Mouse (Mus musculus) intestine, embryonic 16.5 days (tissue): ENCODE data around the gene Araf. TPM values are rescaled to one million over a fixed set of nuclear protein-coding genes. Genes with fewer than 3 reads are reported as not detected.

Experiments
- ATAC-seq: fragments of 200-750 bp; cut with Nextera tagmentation; 2 replicates; pipeline ENCODE4 v1.8.0; 2017; ENCODE audit warnings: moderate TSS enrichment, moderate library complexity
- H3K27ac ChIP-seq: fragments of 300-500 bp; sonication (generic); 2 replicates; pipeline ENCODE4 v1.5.1; 2014; ENCODE audit warnings: mild to moderate bottlenecking, low read length
- H3K27me3 ChIP-seq: fragments of 300-500 bp; sonication (generic); replicated peaks from 2 replicates; pipeline ENCODE4 v1.6.1; 2014; ENCODE audit warnings: low read length, control low read depth, mixed read lengths; ENCODE audit not compliant: control insufficient read depth, insufficient read depth
- H3K36me3 ChIP-seq: fragments of 300-500 bp; sonication (generic); 2 replicates; pipeline ENCODE4 v1.6.1; 2014; ENCODE audit warnings: low read length, control low read depth; ENCODE audit not compliant: control insufficient read depth, insufficient read depth
- H3K4me1 ChIP-seq: fragments of 300-500 bp; sonication (generic); 2 replicates; pipeline ENCODE4 v1.6.1; 2014; ENCODE audit warnings: low read length, control low read depth, mixed read lengths; ENCODE audit not compliant: control insufficient read depth, insufficient read depth
- H3K4me2 ChIP-seq: fragments of 300-500 bp; sonication (generic); 2 replicates; pipeline ENCODE4 v1.6.1; 2014; ENCODE audit warnings: low read depth, low read length, control low read depth
- H3K4me3 ChIP-seq: fragments of 300-500 bp; sonication (generic); 2 replicates; pipeline ENCODE4 v1.5.1; 2014; ENCODE audit warnings: mild to moderate bottlenecking, low read length
- H3K9ac ChIP-seq: fragments of 300-500 bp; sonication (generic); 2 replicates; pipeline ENCODE4 v1.6.1; 2014; ENCODE audit warnings: low read depth, low read length
- H3K9me3 ChIP-seq: fragments of 300-500 bp; sonication (generic); 2 replicates; pipeline ENCODE4 v1.6.1; 2016; ENCODE audit warnings: low read length, control low read depth; ENCODE audit not compliant: control insufficient read depth
- WGBS: fragments of 180-500 bp; shearing (Covaris S2); extraction: QIAGEN DNeasy Blood & Tissue Kit; methylation state at CpG from one replicate; pipeline ENCODE4 v1.1.7; 2014; 5-methylcytosine and 5-hydroxymethylcytosine counted together
- polyA plus RNA-seq: library from polyadenylated mRNA; unstranded; fragments of >200 nt; fragmentation: Nextera tagmentation; extraction: Ambion mirVana; gene quantifications from 2 replicates; pipeline ENCODE4 v1.2.1, GENCODE M21; 2015

The Araf gene
- polyA plus RNA-seq: 113 and 116 TPM in 2 replicates

DNA sequence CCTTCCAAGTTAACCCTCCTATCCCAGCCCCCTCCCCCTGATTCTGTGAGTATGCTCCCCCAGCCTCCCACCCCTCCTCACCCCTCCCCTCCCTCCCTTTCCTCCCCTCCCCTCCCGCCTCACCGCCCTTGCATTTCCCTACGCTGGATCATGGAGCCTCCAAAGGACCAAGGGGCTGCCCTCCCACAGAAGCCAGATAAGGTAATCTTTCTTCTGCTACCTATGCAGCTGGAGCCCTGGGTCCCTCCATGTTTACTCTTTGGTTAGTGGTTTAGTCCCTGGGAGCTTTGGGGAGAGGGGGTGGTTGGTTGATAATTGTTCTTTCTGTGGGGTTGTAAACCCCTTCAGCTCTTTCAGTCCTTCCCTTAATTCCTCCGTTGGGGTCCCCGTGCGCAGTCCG lies at the start of gene Araf:
Araf (plus strand) TSS at position 134 of the 400 bp plus-strand sequence.
- peak within 1 kb of the TSS; percentile 75 for H3K27ac ChIP-seq
- H3K9ac ChIP-seq: peak within 1 kb of the TSS; percentile 60
- WGBS: 23% methylated on average over 7 of the region's 7 CpGs
- ATAC-seq: peak; percentile 72
- H3K4me3 ChIP-seq: peak within 1 kb of the TSS; percentile 47
- H3K9me3 ChIP-seq: no peaks in the 10 kb centered on the region
- no peaks in the 10 kb centered on the region for H3K4me1 ChIP-seq
- no peaks in the 10 kb centered on the region for H3K27me3 ChIP-seq
- H3K36me3 ChIP-seq: no peaks in the 10 kb centered on the region
- peak within 1 kb of the TSS; percentile 51 for H3K4me2 ChIP-seq

DNA sequence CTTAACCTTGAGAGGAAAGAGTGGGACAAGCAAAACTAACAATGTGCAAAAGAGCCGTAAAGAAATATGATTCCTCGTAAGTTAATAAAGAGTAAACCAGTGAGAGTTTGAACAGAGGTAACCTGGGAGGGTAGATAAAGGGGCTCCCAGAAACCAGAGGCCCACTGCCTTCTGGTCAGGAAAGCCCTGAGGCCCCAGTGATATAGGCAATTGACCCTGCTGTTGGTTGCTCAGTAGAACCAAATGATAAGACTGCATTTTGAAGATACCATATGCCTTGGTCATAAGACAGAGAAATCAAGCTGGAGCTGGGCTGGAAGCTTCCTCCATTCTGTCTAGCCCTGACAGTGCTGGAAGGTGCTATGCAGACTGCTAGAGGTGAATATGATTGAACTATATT lies 48.8 kb upstream of the Araf start:
- ATAC-seq: no peak
- H3K4me1 ChIP-seq: no peaks in the 10 kb centered on the region
- no peaks in the 10 kb centered on the region for H3K36me3 ChIP-seq
- WGBS: 69% methylated on average over 2 of the region's 2 CpGs
- no peak overlapping the region for H3K27ac ChIP-seq
- no peaks in the 10 kb centered on the region for H3K9me3 ChIP-seq
- no peak overlapping the region for H3K4me2 ChIP-seq
- H3K4me3 ChIP-seq: no peak overlapping the region
- H3K9ac ChIP-seq: no peak overlapping the region
- no peaks in the 10 kb centered on the region for H3K27me3 ChIP-seq

DNA sequence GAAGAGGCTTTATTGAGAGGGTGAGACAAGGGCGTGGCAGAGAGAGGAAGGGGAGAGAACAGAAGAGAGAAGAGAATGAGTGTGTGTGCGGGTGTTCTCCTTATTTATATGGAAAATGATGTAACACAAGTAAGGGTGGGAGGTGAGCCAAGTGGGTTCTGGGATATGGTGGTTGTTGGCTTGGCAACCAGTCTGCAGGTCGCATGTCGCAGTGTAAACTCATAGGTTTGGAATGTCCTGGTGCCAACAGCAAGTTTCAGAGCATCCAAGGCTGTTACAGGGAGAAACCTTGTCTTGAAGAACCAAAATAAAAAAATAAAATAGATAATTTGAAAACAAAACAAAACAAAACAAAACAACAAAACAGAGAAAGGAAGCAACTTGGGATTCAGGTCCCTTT lies 36.4 kb upstream of the Araf start:
- no peak for ATAC-seq
- H3K4me3 ChIP-seq: no peak overlapping the region
- H3K27ac ChIP-seq: no peak overlapping the region
- no peaks in the 10 kb centered on the region for H3K4me1 ChIP-seq
- WGBS: 80% methylated on average over 4 of the region's 4 CpGs
- no peaks in the 10 kb centered on the region for H3K36me3 ChIP-seq
- no peaks in the 10 kb centered on the region for H3K9me3 ChIP-seq
- no peak overlapping the region for H3K9ac ChIP-seq
- H3K4me2 ChIP-seq: no peak overlapping the region
- no peaks in the 10 kb centered on the region for H3K27me3 ChIP-seq

DNA sequence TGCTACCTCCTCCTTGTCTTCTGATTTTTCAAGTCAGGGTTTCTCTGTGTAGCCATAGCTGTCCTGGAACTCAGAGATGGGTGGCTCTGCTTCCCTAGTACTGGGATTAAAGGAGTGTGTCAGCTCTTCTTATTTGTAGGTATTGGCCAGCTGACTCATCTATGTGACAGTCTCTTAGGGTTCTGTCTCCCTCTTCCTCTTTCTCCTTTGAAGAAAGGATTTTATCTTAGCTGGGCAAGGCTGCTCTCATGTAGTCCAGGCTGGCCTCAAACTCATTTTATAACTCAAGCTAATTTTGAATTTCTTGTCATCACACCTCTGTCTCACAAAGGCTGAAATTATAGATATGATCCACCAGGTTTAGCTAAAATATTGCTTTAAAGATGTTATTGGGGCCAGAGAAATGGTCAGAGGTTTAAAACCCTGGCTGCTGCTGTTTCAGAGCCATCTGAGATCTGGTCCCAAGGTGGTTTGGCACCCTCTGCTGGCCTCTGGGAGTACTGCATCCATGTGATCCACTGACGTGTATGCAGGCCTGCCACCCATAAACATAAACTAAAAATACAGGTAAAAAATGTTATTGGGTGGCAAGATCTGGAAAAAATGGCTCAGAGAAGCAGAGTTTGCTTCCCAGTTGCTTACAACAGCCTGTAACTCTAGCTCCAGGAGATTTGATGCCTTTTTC lies 26.8 kb upstream of the Araf start:
- Histone ChIP-seq H3K27me3 (no peaks in the 10 kb centered on the region), H3K4me3 (no peak overlapping the region), H3K27ac (no peak overlapping the region), H3K4me2 (no peak overlapping the region), H3K9me3 (no peaks in the 10 kb centered on the region), H3K4me1 (no peaks in the 10 kb centered on the region), H3K36me3 (no peaks in the 10 kb centered on the region), H3K9ac (no peak overlapping the region)
- WGBS: 4% methylated on average over 1 of the region's 1 CpGs
- peak; percentile 82 for ATAC-seq

DNA sequence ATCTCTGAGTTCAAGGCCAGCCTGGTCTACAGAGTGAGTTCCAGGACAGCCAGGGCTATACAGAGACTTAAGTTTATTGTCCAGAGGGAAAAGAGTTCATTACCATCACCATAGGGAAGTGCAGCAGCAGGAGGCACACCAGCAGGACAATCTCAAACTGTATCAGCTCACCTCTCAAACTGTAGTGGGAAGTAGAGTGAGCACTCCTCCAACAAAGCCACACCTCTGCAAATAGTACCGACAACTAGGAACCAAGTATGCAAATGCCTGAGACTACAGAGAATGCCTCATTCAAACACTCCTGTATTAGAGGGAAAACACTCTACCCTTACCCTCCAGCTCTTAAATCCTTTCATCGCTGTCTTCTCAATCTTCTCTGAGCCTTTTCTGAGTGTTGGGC lies 25.9 kb upstream of the Araf start:
- Histone ChIP-seq H3K27ac (no peak overlapping the region), H3K4me2 (no peak overlapping the region), H3K4me3 (no peak overlapping the region), H3K4me1 (no peaks in the 10 kb centered on the region), H3K9ac (no peak overlapping the region), H3K27me3 (no peaks in the 10 kb centered on the region), H3K9me3 (no peaks in the 10 kb centered on the region), H3K36me3 (no peaks in the 10 kb centered on the region)
- 54% methylated on average over 2 of the region's 2 CpGs for WGBS
- no peak for ATAC-seq

DNA sequence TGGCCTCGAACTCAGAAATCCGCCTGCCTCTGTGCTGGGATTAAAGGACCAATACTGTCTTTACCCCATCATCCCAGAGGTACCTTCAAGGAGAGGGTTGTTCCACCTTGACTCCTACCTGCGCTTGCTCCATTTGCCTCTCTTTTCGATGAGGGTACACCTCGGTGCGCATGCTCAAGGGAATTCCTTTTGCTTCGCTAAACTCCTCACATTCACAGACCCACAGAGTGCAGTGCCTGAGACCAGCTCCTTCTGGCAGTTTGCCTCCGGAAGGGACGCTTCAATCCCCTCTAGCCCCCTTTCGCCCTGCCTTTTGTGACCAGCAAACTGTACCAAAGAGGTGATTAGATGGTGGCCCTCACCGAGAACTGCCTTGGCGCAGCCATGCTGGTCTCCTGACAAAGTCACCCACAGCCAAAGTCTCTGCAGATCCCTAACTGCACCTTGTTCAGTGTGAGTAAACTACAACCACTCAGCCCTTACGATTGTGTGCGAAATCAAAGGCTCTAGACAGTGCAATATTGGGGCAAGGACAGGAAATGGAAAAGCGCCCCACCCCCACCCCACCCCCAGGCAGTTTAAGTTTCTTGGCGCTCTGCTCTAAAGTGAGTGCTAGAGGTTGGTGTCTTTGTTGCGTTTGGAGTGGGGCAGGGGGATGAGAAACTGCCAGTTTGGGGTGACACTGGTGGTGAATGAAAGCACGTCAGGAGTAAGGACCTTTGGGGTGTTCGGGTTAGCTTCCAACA lies 22.2 kb upstream of the Araf start:
- Histone ChIP-seq H3K27me3 (no peaks in the 10 kb centered on the region), H3K27ac (no peak overlapping the region), H3K4me1 (no peaks in the 10 kb centered on the region), H3K4me3 (no peak overlapping the region), H3K9ac (no peak overlapping the region), H3K4me2 (no peak overlapping the region), H3K9me3 (no peaks in the 10 kb centered on the region), H3K36me3 (no peaks in the 10 kb centered on the region)
- no peak for ATAC-seq
- 58% methylated on average over 19 of the region's 19 CpGs for WGBS

DNA sequence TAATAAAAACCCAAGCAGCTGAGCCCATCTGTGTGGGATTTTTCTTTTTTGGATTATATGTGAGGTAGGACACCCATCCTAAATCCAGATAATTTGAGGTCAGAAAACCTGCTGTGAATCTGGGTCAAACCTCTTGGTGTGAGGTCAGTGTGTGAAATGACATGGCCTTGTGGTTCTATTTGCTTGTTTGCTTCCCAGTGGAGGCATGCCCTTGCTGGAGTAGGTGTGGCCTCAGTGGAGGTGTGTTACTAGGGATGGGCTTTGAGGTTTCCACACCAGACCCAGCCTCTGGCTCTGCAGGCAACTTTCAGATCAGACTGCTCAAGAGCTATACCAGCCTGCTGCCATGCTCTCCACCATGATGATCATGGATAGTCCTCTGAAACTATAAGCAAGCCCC lies 20.0 kb upstream of the Araf start:
- Histone ChIP-seq H3K9me3 (no peaks in the 10 kb centered on the region), H3K9ac (no peak overlapping the region), H3K4me2 (no peak overlapping the region), H3K4me1 (no peaks in the 10 kb centered on the region), H3K27me3 (no peaks in the 10 kb centered on the region), H3K36me3 (no peaks in the 10 kb centered on the region), H3K4me3 (no peak overlapping the region), H3K27ac (no peak overlapping the region)
- ATAC-seq: no peak

DNA sequence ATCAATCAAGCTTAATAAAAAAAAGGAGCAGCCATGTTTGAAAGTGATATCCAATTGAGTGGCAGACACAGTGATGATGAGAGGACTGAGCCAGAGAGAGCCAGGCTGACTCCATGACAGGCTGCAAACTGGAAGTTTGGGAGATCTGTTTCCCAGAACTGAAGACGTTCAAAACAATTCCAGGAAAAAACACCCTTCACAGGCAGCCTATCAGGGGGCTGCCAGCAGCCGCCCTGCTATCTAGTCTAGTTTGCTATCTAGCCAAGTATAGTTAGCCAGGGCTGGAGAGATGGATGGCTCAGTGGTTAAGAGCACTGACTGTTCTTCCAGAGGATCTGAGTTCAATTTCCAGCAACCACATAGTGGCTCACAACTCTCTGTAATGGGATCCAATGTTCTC lies 10.3 kb upstream of the Araf start:
- ATAC-seq: no peak
- Histone ChIP-seq H3K9me3 (no peaks in the 10 kb centered on the region), H3K27ac (no peak overlapping the region), H3K27me3 (no peaks in the 10 kb centered on the region), H3K9ac (no peak overlapping the region), H3K36me3 (no peaks in the 10 kb centered on the region), H3K4me3 (no peak overlapping the region), H3K4me2 (no peak overlapping the region), H3K4me1 (no peaks in the 10 kb centered on the region)
- 87% methylated on average over 2 of the region's 2 CpGs for whole genome bisulfite sequencing

DNA sequence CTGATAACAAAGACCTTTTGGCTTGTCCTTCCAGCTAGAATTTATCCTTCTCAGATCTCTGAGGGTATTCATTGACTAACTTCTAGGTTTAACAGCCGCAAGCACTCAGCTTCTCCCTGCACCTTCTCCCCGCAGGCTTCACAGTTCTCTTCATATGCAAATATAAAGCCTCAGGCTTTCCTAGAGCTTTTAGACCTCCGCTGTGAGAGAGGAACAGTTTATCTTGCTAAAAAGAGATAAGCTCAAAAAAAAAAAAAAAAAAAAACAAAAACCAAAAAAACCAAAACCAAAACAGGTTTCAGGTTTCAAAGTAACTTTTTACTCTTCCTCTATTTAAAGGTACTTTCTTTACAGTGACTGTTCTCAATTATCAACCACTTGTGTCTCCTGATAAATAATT lies 5.2 kb upstream of the Araf start:
- H3K27ac ChIP-seq: no peak overlapping the region
- no peak overlapping the region for H3K9ac ChIP-seq
- no peaks in the 10 kb centered on the region for H3K36me3 ChIP-seq
- ATAC-seq: no peak
- no peaks in the 10 kb centered on the region for H3K27me3 ChIP-seq
- no peak overlapping the region for H3K4me3 ChIP-seq
- H3K4me1 ChIP-seq: no peaks in the 10 kb centered on the region
- no peaks in the 10 kb centered on the region for H3K9me3 ChIP-seq
- no peak overlapping the region for H3K4me2 ChIP-seq
- WGBS: 33% methylated on average over 3 of the region's 3 CpGs
